Mouse (Mus musculus) testis, adult 2 months (tissue): Measurements from ENCODE around the gene Tfap2a. TPM values are rescaled to one million over a fixed set of nuclear protein-coding genes. Genes with fewer than 3 reads are reported as not detected.

ENCODE experiments used
- H3K27ac ChIP-seq: fragments of 200-500 bp; 2 replicates; pipeline ENCODE4 v1.5.1; 2012; ENCODE audit warnings: low read depth, low read length; ENCODE audit not compliant: control insufficient read depth, insufficient read depth
- H3K27me3 ChIP-seq: fragments of 200-500 bp; 2 replicates; pipeline ENCODE4 v1.6.1; 2012; ENCODE audit warnings: mild to moderate bottlenecking, low read length, moderate library complexity; ENCODE audit not compliant: control insufficient read depth, insufficient read depth
- H3K36me3 ChIP-seq: fragments of 200-500 bp; 2 replicates; pipeline ENCODE4 v1.6.1; 2012; ENCODE audit warnings: mild to moderate bottlenecking, low read length; ENCODE audit not compliant: control insufficient read depth, insufficient read depth
- H3K4me1 ChIP-seq: fragments of 200-500 bp; 2 replicates; pipeline ENCODE4 v1.6.1; 2012; ENCODE audit warnings: low read length; ENCODE audit not compliant: control insufficient read depth, insufficient read depth
- H3K4me3 ChIP-seq: fragments of 200-500 bp; 2 replicates; pipeline ENCODE4 v1.5.1; 2012; ENCODE audit warnings: low read depth, mild to moderate bottlenecking, low read length, moderate library complexity, mixed read lengths; ENCODE audit not compliant: control insufficient read depth
- CTCF ChIP-seq: fragments of 200-500 bp; IDR thresholded peaks from 2 replicates; pipeline ENCODE4 v1.5.1; 2012; ENCODE audit warnings: low read depth, mild to moderate bottlenecking, inconsistent platforms, low read length, moderate library complexity; ENCODE audit not compliant: control insufficient read depth, insufficient read depth, insufficient replicate concordance
- POLR2A ChIP-seq: fragments of 200-500 bp; IDR thresholded peaks from 2 replicates; pipeline ENCODE4 v1.6.1; 2012; ENCODE audit warnings: low read depth, mild to moderate bottlenecking, inconsistent platforms, low read length, moderate library complexity; ENCODE audit not compliant: control insufficient read depth
- polyA plus RNA-seq: library from polyadenylated mRNA; depleted of rRNA; stranded (reverse); fragments of >200 nt; gene quantifications from 2 replicates; pipeline ENCODE4 v1.2.3, GENCODE M21; 2012

Gene Tfap2a
- polyA plus RNA-seq, 1 experiment, result 0.23 TPM

DNA sequence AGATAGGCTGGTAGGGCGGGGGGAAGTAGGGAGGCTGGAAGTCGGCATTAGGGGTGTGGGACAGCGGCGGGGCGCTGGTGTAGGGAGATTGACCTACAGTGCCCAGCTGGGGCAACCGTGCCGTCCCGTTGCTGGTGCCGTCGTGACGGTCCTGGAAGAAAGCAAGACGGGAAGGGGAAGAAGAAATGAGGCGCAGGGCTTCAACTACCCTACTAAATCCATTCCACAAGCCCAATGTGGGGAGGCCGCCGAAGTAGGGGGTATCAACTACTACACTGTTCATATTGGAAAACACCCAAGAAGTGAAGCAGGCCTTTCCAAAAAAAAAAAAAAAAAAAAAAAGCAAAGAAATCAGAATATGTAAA lies 9.6 kb downstream of the Tfap2a start:
- H3K27ac ChIP-seq, result no peak overlapping the region
- peaks cover 14% of the 10 kb centered on the region for H3K27me3 ChIP-seq
- H3K4me1 ChIP-seq, result peaks cover 25% of the 10 kb centered on the region
- no peaks in the 10 kb centered on the region for H3K36me3 ChIP-seq
- TF ChIP-seq CTCF, result no peak
- no peak for TF ChIP-seq POLR2A
- 0 out of 2 replicates have a peak overlapping the region, but pooled peaks have one; percentile 9 for H3K4me3 ChIP-seq

DNA sequence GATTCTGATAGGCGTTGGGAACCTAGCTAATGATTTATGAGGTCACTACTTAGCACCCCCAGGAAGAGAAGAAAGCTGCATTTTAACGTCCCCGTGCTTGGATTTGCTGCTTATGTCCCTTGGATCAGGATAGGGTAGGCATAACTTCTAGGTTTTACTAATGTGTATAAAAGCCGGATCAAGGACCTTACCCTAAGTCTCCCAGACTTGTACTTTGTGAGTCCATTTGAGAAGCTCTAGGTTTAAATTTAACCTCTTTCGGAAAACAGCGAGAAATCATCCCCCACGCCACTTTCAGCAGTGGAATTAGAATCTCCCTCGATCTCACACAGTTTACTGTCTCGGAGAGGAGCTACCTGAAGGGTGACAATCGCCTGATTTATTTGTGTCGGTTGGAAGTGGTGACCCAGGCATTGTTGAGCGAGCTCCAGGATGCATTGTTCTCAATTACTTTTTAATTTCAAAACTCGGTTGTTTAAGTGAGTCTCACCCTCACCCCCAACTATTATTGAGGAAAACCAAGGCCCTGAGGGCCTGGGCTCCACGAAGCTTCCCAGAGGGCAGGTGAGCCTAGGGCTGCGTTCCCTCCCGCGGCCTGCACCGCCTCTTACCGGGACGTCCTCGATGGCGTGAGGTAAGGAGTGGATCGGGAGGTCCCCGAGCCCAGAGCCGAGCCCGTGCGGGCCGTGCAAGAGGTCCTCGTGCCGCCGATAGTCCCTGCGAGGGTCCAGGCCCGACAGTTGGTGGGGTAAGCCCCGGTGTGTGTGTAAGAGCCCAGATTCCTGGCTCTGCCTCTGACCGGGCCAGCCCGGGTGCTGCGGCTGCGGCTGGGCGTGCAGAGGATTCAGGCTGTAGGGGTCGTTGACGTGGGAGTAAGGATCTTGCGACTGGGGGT lies 10.2 kb downstream of the Tfap2a start:
- H3K36me3 ChIP-seq, result no peaks in the 10 kb centered on the region
- peaks cover 14% of the 10 kb centered on the region for H3K27me3 ChIP-seq
- peak overlapping the region; percentile 26 for H3K4me3 ChIP-seq
- no peak overlapping the region for H3K27ac ChIP-seq
- TF ChIP-seq CTCF, result no peak
- no peak for TF ChIP-seq POLR2A
- H3K4me1 ChIP-seq, result peaks cover 28% of the 10 kb centered on the region

- Histone ChIP-seq H3K36me3 (no peaks in the 10 kb centered on the region), H3K4me1 (peaks cover 20% of the 10 kb centered on the region), H3K27me3 (peaks cover 7% of the 10 kb centered on the region), H3K27ac (no peak overlapping the region), H3K4me3 (no peak overlapping the region)
- TF ChIP-seq CTCF (no peak), POLR2A (no peak)
Observed at GRCm38 (mm10) chr13:40725924-40726323, 12.3 kb downstream of the Tfap2a start.

- no peak for TF ChIP-seq CTCF
- peak overlapping the region; percentile 47; the same call in 1 of the 2 replicates for H3K27ac ChIP-seq
- H3K4me1 ChIP-seq, result peaks cover 7% of the 10 kb centered on the region
- H3K36me3 ChIP-seq, result no peaks in the 10 kb centered on the region
- H3K27me3 ChIP-seq, result peaks cover under 1% of the 10 kb centered on the region
- peak overlapping the region; percentile 72; the same call in 1 of the 2 replicates for H3K4me3 ChIP-seq
Observed at GRCm38 (mm10) chr13:40723598-40723920, 14.6 kb downstream of the Tfap2a start.

DNA sequence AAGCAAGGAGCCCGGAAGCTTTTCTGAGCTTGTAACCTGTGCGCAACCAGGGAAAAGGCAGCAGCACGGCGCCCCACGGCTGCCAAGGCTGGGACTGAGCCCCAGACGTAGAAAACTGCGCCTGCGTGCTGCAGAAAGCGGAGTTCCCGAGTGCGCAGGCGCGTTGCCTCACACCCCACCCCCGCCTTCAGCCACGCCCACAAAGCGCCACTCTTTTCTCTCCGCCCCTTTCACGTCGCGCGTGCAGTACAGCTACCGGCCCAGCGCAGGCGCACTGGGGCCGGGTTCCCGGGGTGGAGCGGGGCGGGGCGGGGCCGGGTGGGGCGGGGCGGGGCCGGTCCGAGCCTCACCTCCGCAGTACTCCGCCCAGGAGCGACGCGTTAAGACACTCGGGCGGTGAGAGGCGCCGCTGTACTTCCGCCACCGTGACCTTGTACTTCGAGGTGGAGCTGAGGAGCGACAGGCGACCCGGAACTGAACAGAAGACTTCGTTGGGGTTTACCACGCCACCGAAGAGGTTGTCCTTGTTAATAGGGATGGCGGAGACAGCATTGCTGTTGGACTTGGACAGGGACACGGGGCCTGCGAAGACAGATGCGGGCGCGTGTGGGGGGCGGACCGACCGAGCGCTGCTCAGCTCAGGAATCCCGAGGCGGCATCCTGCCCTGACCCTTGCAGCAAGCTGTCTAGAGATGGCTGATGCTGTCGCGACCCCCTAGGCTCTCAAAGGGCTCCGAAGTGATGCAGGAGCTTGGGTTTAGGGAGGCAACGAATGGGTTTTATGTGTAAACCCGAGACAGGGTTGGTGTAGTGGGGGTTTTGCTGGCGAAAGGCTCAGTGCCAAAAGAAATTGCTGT lies 15.2 kb downstream of the Tfap2a start:
- Histone ChIP-seq H3K4me3 (peak overlapping the region; percentile 72), H3K36me3 (no peaks in the 10 kb centered on the region), H3K4me1 (peaks cover 3% of the 10 kb centered on the region; the same call in 1 of the 2 replicates), H3K27ac (peak overlapping the region; percentile 47), H3K27me3 (no peaks in the 10 kb centered on the region)
- TF ChIP-seq POLR2A, result peak; percentile 43; the same call in 1 of the 2 replicates
- no peak for TF ChIP-seq CTCF

GRCm38 (mm10) chr13:40719741-40720082 lies 18.5 kb downstream of the Tfap2a start:
- peaks cover 9% of the 10 kb centered on the region for H3K4me1 ChIP-seq
- H3K27ac ChIP-seq, result no peak overlapping the region

DNA sequence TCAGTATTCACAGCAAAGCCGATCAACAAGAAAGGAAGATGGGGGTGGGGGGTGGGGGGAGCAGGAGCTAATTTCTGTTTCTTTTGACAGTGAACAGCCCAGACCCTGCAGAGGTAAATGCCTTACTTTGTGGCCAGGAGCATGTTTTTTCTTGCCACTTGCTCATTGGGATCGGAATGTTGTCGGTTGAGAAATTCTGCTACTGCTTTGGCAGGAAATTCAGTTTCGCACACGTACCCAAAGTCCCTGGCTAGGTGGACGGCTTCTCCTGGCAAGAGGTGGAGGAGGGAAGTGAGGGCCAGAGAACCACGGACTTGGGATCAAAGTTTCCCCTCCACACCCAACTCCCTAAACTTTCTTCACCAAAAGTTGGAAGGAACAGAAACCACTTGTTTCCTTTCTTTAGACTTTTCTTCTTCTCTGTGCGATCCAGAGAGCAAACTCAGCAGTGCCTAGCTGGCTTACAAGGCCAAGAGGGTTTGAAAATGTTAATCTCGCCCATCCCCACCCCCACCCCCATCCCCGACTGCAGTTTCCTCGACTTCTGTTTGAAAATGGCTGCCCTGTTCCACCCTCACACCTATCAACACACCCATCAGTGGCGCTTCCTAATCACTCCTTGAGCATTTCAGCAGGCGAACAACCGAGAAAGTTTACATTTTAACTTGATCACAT lies 19.0 kb downstream of the Tfap2a start:
- H3K36me3 ChIP-seq, result no peaks in the 10 kb centered on the region
- no peak overlapping the region for H3K27ac ChIP-seq
- no peaks in the 10 kb centered on the region for H3K27me3 ChIP-seq
- no peak overlapping the region for H3K4me3 ChIP-seq
- peaks cover 9% of the 10 kb centered on the region for H3K4me1 ChIP-seq
- TF ChIP-seq POLR2A, result no peak
- no peak for TF ChIP-seq CTCF

More at GRCm38 (mm10) chr13:40719741-40720082, 18.5 kb downstream of the Tfap2a start:
- no peak overlapping the region for H3K4me3 ChIP-seq
- no peaks in the 10 kb centered on the region for H3K27me3 ChIP-seq
- no peaks in the 10 kb centered on the region for H3K36me3 ChIP-seq
- TF ChIP-seq POLR2A, result no peak
- no peak for TF ChIP-seq CTCF
